Mouse (Mus musculus) intestine, embryonic 14.5 days (tissue): ENCODE measurements at regions not wholly inside any gene's neighbourhood (a gene's known extent, or its start where the extent isn't known, plus 50 kb on each side); places are given as distances from the start of the nearest gene placed in this dataset.

Source experiments
- ATAC-seq: fragments of 200-750 bp; cut with Nextera tagmentation; replicated peaks from 2 replicates; pipeline ENCODE4 v1.8.0; 2017; ENCODE audit warnings: low read depth, moderate number of reproducible peaks, moderate TSS enrichment, moderate library complexity; ENCODE audit not compliant: low FRiP score, low TSS enrichment
- DNase-seq: peaks from one replicate; pipeline ENCODE4 v3.0.0-alpha.2; 2018; ENCODE audit warnings: low spot score
- H3K27ac ChIP-seq: fragments of 300-500 bp; sonication (generic); 2 replicates; pipeline ENCODE4 v1.5.1; 2014; ENCODE audit warnings: low read depth, mild to moderate bottlenecking, control low read depth
- H3K27me3 ChIP-seq: fragments of 300-500 bp; sonication (generic); replicated peaks from 2 replicates; pipeline ENCODE4 v1.6.1; 2014; ENCODE audit warnings: low read length, control low read depth; ENCODE audit not compliant: control insufficient read depth, insufficient read depth
- H3K36me3 ChIP-seq: fragments of 300-500 bp; sonication (generic); 2 replicates; pipeline ENCODE4 v1.6.1; 2014; ENCODE audit warnings: low read length, control low read depth; ENCODE audit not compliant: control insufficient read depth, insufficient read depth
- H3K4me1 ChIP-seq: fragments of 300-500 bp; sonication (generic); replicated peaks from 2 replicates; pipeline ENCODE4 v1.6.1; 2014; ENCODE audit warnings: low read length, control low read depth, mixed read lengths; ENCODE audit not compliant: control insufficient read depth, insufficient read depth
- H3K4me2 ChIP-seq: fragments of 300-500 bp; sonication (generic); 2 replicates; pipeline ENCODE4 v1.6.1; 2014; ENCODE audit warnings: low read length
- H3K4me3 ChIP-seq: fragments of 300-500 bp; sonication (generic); 2 replicates; pipeline ENCODE4 v1.5.1; 2014; ENCODE audit warnings: low read depth, low read length, control low read depth, mixed read lengths
- H3K9ac ChIP-seq: fragments of 300-500 bp; sonication (generic); 2 replicates; pipeline ENCODE4 v1.6.1; 2014; ENCODE audit warnings: mild to moderate bottlenecking, low read length
- H3K9me3 ChIP-seq: fragments of 300-500 bp; sonication (generic); 2 replicates; pipeline ENCODE4 v1.6.1; 2016; ENCODE audit warnings: low read length, control low read depth; ENCODE audit not compliant: control insufficient read depth
- WGBS: fragments of 180-500 bp; shearing (Covaris S2); extraction: QIAGEN DNeasy Blood & Tissue Kit; methylation state at CpG from one replicate; pipeline ENCODE4 v1.1.7; 2014; 5-methylcytosine and 5-hydroxymethylcytosine counted together

DNA sequence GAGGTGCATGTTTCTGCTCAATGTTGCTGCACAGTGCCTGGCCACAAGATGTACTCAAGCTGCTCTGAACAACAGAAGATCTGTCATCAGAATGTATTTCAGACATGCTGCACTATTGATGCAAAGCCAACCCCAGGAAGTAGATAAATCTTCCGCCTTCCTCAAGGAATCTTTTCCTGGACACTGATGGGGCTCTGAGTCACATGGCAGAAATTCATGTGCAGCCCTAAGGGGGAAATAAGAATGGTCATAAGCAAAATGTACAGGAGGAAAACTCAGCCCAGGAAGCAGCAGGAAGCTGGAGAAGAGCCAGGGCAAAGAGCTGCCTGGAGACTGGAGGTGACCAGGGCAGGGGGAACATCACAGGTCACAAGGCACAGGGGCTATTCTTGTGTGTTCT lies 235.5 kb downstream of the Wnt5a start:
- no peaks in the 10 kb centered on the region for H3K27me3 ChIP-seq
- H3K4me2 ChIP-seq = no peak overlapping the region
- no peaks in the 10 kb centered on the region for H3K36me3 ChIP-seq
- H3K9ac ChIP-seq = no peak overlapping the region
- ATAC-seq (no peak; the same call in 1 of the 2 replicates), DNase-seq (no peak)
- no peaks in the 10 kb centered on the region for H3K4me1 ChIP-seq
- H3K4me3 ChIP-seq = no peak overlapping the region
- WGBS = 66% methylated on average over 1 of the region's 1 CpGs
- H3K9me3 ChIP-seq = no peaks in the 10 kb centered on the region
- no peak overlapping the region for H3K27ac ChIP-seq

DNA sequence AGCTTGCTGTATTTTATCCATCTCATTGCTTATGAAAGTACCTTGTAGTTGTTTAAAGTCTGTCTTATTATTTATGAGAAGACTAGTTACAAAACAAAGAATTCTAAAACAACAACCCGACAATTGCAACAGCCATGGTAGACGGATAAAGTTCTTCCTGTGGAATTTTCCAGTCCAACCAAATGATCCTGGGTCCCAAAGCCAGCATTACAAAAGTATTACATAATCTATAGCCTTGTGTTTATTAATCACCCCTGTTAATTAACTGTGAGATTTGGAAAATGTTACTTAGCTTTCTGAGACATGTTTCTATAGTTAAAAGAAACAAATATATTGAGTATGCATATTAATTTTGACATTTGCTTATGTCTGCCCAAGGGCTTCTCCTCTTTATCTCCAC lies 236.9 kb downstream of the Wnt5a start:
- 73% methylated on average over 2 of the region's 2 CpGs for WGBS

DNA sequence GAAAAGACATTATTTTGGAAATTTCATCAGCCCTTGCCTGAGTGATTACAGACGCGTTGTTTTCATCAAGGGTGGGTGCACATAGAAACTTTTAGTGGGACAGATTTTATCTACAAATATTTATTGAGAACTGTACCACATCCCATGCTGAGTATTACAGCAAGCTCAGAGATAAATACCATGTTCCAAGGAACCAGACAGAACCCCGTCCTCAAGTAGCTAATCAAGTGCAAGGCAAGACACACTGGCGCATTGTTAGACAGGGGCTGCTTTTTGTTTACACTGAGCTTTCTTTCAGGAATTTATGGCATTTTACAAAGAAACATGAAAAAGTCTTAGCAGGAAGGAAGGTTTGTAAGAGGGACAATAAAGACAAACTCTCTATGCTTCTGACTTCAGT lies 239.1 kb downstream of the Wnt5a start:
- H3K4me1 ChIP-seq = no peaks in the 10 kb centered on the region
- H3K4me2 ChIP-seq = no peak overlapping the region
- no peak for ATAC-seq
- no peaks in the 10 kb centered on the region for H3K27me3 ChIP-seq
- DNase-seq = no peak
- no peak overlapping the region for H3K4me3 ChIP-seq
- H3K27ac ChIP-seq = no peak overlapping the region
- no peaks in the 10 kb centered on the region for H3K9me3 ChIP-seq
- no peaks in the 10 kb centered on the region for H3K36me3 ChIP-seq
- H3K9ac ChIP-seq = no peak overlapping the region
- WGBS = 52% methylated on average over 4 of the region's 4 CpGs

More for the DNA sequence above, 236.9 kb downstream of the Wnt5a start:
- ATAC-seq (no peak), DNase-seq (no peak)
- Histone ChIP-seq H3K36me3 (no peaks in the 10 kb centered on the region), H3K9ac (no peak overlapping the region), H3K4me2 (no peak overlapping the region), H3K27ac (no peak overlapping the region), H3K27me3 (no peaks in the 10 kb centered on the region), H3K4me3 (no peak overlapping the region), H3K9me3 (no peaks in the 10 kb centered on the region), H3K4me1 (no peaks in the 10 kb centered on the region)

DNA sequence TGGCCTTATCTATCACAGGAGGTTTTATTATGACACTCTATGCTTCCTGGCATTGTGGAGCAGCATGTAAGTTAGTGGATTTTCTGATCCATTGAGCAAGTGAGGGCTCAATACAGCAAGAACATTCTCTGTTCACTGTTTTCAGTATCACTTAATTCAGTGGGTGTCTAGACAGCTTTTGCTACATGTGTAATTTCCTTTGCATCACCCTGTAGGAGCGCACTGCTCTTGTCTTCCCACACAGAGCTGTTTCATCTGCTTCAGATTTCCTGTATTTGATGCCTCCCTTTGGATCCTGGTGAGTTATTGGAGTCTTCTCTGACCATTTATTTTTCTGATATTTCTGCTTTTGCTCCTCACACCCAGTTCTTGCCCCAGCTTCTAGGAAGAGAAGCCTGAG lies 245.8 kb downstream of the Wnt5a start:
- WGBS = 71% methylated on average over 1 of the region's 1 CpGs
- Histone ChIP-seq H3K27ac (no peak overlapping the region), H3K4me3 (no peak overlapping the region), H3K27me3 (no peaks in the 10 kb centered on the region), H3K9ac (no peak overlapping the region), H3K4me1 (no peaks in the 10 kb centered on the region), H3K4me2 (no peak overlapping the region), H3K9me3 (no peaks in the 10 kb centered on the region), H3K36me3 (no peaks in the 10 kb centered on the region)
- DNase-seq = no peak
- no peak for ATAC-seq

DNA sequence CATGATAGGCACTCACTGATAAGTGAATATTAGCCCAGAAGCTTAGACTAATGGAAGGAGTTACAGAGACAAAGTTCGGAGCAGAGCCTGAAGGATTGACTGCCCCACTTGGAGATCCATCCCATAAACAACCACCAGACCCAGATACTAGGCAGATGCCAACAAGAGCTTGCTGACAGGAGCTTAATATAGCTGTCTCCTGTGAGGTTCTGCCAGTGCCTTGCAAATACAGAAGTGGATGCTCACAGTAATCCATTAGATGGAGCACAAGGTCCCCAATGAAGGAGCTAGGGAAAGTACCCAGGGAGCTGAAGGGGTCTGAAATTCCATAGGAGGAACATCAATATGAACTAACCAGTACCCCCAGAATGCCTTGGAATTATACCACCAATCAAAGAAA lies 252.8 kb upstream of the Lrtm1 start:
- H3K27me3 ChIP-seq = no peaks in the 10 kb centered on the region
- no peaks in the 10 kb centered on the region for H3K9me3 ChIP-seq
- no peak overlapping the region for H3K4me2 ChIP-seq
- H3K4me1 ChIP-seq = no peaks in the 10 kb centered on the region
- no peak for DNase-seq
- 70% methylated on average over 1 of the region's 1 CpGs for WGBS
- H3K27ac ChIP-seq = no peak overlapping the region
- H3K9ac ChIP-seq = no peak overlapping the region
- H3K4me3 ChIP-seq = no peak overlapping the region
- H3K36me3 ChIP-seq = no peaks in the 10 kb centered on the region
- no peak for ATAC-seq

DNA sequence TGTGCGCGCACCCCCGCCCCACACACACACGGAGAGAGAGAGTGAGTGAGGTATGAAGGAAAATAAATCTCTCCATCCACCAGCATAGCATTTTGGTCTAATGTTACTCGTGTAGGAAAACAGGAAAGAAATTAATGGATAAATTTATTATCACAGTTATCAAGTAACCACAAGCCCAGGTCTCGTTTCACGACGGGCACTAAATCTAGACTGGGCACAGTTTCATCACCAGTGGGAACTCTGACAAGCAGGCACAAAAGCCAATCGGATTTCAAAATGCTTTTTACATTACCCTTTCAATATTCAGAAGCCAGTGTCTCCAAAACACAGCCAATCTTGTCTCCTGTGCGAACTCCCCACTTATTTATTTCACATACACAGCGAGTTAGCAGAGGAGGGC lies 244.9 kb upstream of the Lrtm1 start:
- no peak for DNase-seq
- H3K27ac ChIP-seq = no peak overlapping the region
- 77% methylated on average over 11 of the region's 11 CpGs for WGBS
- H3K9me3 ChIP-seq = no peaks in the 10 kb centered on the region
- no peaks in the 10 kb centered on the region for H3K27me3 ChIP-seq
- no peak for ATAC-seq
- H3K4me3 ChIP-seq = no peak overlapping the region
- no peak overlapping the region for H3K9ac ChIP-seq
- no peaks in the 10 kb centered on the region for H3K36me3 ChIP-seq
- no peaks in the 10 kb centered on the region for H3K4me1 ChIP-seq
- no peak overlapping the region for H3K4me2 ChIP-seq

DNA sequence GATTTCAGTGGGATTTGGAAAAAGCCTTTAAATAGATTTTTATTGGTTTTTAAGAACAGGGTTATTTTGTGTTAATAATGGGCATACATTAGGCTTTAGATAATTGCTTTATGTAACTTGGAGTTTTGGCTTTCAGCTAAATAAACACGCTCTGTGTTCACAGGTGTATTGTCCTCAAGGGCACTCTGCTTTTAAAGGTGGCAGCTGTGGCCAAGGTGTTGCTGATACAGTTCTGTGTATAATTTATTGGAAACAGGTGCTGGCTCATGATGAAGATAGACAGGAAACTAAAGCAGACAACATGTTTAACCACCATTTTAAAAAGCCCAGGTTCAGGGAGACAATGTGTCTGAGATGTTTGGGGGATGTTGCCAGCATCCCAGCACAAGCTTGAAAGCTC lies 242.3 kb upstream of the Lrtm1 start:
- Histone ChIP-seq H3K4me2 (no peak overlapping the region), H3K27ac (no peak overlapping the region), H3K4me3 (no peak overlapping the region), H3K27me3 (no peaks in the 10 kb centered on the region), H3K4me1 (no peaks in the 10 kb centered on the region), H3K9me3 (no peaks in the 10 kb centered on the region), H3K36me3 (no peaks in the 10 kb centered on the region), H3K9ac (no peak overlapping the region)
- no peak for ATAC-seq
- WGBS = 88% methylated on average over 1 of the region's 1 CpGs
- no peak for DNase-seq

DNA sequence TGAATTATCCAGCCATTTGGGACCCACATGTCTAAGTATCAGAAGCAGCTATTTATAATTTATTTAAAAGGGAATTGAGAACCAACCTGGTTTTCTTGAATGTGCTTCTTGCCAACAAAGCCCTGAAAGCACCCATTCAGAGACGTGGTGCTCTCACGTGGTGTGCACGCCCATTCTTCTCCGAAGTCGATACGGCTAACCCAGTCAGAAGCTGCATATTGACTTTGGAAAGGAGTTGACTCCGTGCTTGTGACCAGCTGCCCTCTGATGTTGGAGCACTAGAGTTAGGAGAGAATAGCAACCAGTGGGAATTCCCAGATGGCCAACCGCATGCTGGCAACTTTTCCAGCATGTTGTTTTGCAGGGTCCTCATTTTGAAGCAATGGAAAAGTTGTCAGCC lies 240.2 kb upstream of the Lrtm1 start:
- no peak for DNase-seq
- H3K27ac ChIP-seq = no peak overlapping the region
- no peaks in the 10 kb centered on the region for H3K9me3 ChIP-seq
- no peak overlapping the region for H3K4me2 ChIP-seq
- H3K36me3 ChIP-seq = no peaks in the 10 kb centered on the region
- no peaks in the 10 kb centered on the region for H3K4me1 ChIP-seq
- WGBS = 88% methylated on average over 8 of the region's 8 CpGs
- no peak overlapping the region for H3K9ac ChIP-seq
- H3K27me3 ChIP-seq = no peaks in the 10 kb centered on the region
- no peak for ATAC-seq
- no peak overlapping the region for H3K4me3 ChIP-seq

DNA sequence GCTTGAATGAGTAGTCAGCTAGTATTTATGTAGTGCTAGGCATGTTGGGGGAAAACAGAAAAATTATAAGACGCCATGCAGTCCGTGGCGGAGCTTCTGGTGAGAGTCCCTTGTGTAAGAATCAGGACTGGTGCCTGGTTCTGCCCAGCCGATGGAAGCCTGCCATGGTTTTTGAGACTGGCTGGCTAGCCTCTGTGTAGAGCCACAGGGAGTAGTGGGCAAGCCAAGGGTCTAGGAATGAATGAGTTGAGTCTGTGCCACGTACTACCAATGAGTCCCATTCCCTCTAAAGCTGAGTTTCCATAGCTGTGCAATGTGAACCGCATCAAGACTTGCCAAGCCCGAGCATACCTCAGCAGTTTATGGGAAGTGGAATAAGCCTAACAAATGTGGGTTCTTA lies 236.3 kb upstream of the Lrtm1 start:
- H3K27ac ChIP-seq = no peak overlapping the region
- no peak overlapping the region for H3K4me2 ChIP-seq
- H3K9me3 ChIP-seq = no peaks in the 10 kb centered on the region
- DNase-seq (no peak), ATAC-seq (no peak)
- H3K27me3 ChIP-seq = no peaks in the 10 kb centered on the region
- no peak overlapping the region for H3K9ac ChIP-seq
- WGBS = 96% methylated on average over 7 of the region's 7 CpGs
- H3K36me3 ChIP-seq = no peaks in the 10 kb centered on the region
- no peaks in the 10 kb centered on the region for H3K4me1 ChIP-seq
- no peak overlapping the region for H3K4me3 ChIP-seq
